Mouse (Mus musculus) MEL (cell line): ENCODE measurements around the gene Tmem256. TPM values are rescaled to one million over a fixed set of nuclear protein-coding genes. Genes with fewer than 3 reads are reported as not detected.

ENCODE experiments used
- DNase-seq: peaks from one replicate; pipeline ENCODE4 v3.0.0; 2011; ENCODE audit warnings: low read depth, low spot score
- H3K27ac ChIP-seq: 2 replicates; pipeline ENCODE4 v1.5.1; 2012; ENCODE audit warnings: low read depth, mild to moderate bottlenecking, control low read depth, low read length, moderate library complexity; ENCODE audit not compliant: control insufficient read depth
- H3K27me3 ChIP-seq, 2 experiments: fragments of 150-350 bp in 1 of 2; sonication (generic) in 1 of 2; 2 replicates each; pipeline ENCODE4 v1.6.1; 2012; ENCODE audit warnings: low read length in 2 of 2, mild to moderate bottlenecking in 2 of 2, improper control_type of control experiment in 1 of 2, moderate library complexity in 1 of 2; ENCODE audit not compliant: insufficient read depth in 2 of 2, control insufficient read depth in 1 of 2
- H3K36me3 ChIP-seq, 2 experiments: 2 replicates each; pipeline ENCODE4 v1.6.1; 2012 to 2014; ENCODE audit warnings: low read length in 2 of 2, improper control_type of control experiment in 1 of 2, inconsistent platforms in 1 of 2, mild to moderate bottlenecking in 1 of 2; ENCODE audit not compliant: insufficient read depth in 2 of 2, control insufficient read depth in 1 of 2
- H3K4me1 ChIP-seq, 2 experiments: fragments of 150-350 bp in 1 of 2; sonication (generic) in 1 of 2; 2 replicates each; pipeline ENCODE4 v1.6.1; 2012; ENCODE audit warnings: low read length in 2 of 2, improper control_type of control experiment in 1 of 2, mild to moderate bottlenecking in 1 of 2; ENCODE audit not compliant: insufficient read depth in 2 of 2, control insufficient read depth in 1 of 2
- H3K4me3 ChIP-seq, 2 experiments: fragments of 150-350 bp in 1 of 2; sonication (generic) in 1 of 2; 2 replicates each; pipeline ENCODE4 v1.5.1; 2012; ENCODE audit warnings: low read depth in 2 of 2, low read length in 2 of 2, mild to moderate bottlenecking in 2 of 2, moderate library complexity in 2 of 2, control low read depth in 1 of 2, improper control_type of control experiment in 1 of 2; ENCODE audit not compliant: control insufficient read depth in 1 of 2, insufficient read depth in 1 of 2
- H3K79me2 ChIP-seq: 2 replicates; pipeline ENCODE4 v1.6.1; 2012; ENCODE audit warnings: mild to moderate bottlenecking, low read length, moderate library complexity; ENCODE audit not compliant: control insufficient read depth, poor library complexity, insufficient read depth
- H3K9ac ChIP-seq: 2 replicates; pipeline ENCODE4 v1.6.1; 2012; ENCODE audit warnings: low read depth, mild to moderate bottlenecking, control low read depth, low read length, moderate library complexity; ENCODE audit not compliant: control insufficient read depth, poor library complexity, severe bottlenecking
- H3K9me3 ChIP-seq: fragments of 150-350 bp; sonication (generic); replicated peaks from 2 replicates; pipeline ENCODE4 v1.6.1; 2012; ENCODE audit warnings: mild to moderate bottlenecking, low read length, improper control_type of control experiment, moderate library complexity; ENCODE audit not compliant: insufficient read depth
- BHLHE40 ChIP-seq: IDR thresholded peaks from 2 replicates; pipeline ENCODE4 v1.6.1; 2012; ENCODE audit warnings: low read depth, mild to moderate bottlenecking, inconsistent platforms, low read length, improper control_type of control experiment, borderline replicate concordance
- CHD2 ChIP-seq: IDR thresholded peaks from 2 replicates; pipeline ENCODE4 v1.6.1; 2011; ENCODE audit warnings: low read length, improper control_type of control experiment
- CTCF ChIP-seq, 3 experiments: IDR thresholded peaks in 2 of 3; conservative IDR thresholded peaks in 1 of 3; 2 replicates each; pipeline ENCODE4 v1.5.1; 2011 to 2012; ENCODE audit warnings: low read length in 3 of 3, low read depth in 2 of 3, mild to moderate bottlenecking in 2 of 3, improper control_type of control experiment in 1 of 3, inconsistent platforms in 1 of 3, mixed read lengths in 1 of 3, moderate library complexity in 1 of 3; ENCODE audit not compliant: control insufficient read depth in 1 of 3, insufficient read depth in 1 of 3, poor library complexity in 1 of 3, severe bottlenecking in 1 of 3
- E2F4 ChIP-seq: IDR thresholded peaks from 2 replicates; pipeline ENCODE4 v1.6.1; 2011; ENCODE audit warnings: low read depth, low read length, improper control_type of control experiment, borderline replicate concordance
- ELF1 ChIP-seq: IDR thresholded peaks from 2 replicates; pipeline ENCODE4 v1.6.1; 2014; ENCODE audit warnings: low read depth, mild to moderate bottlenecking, inconsistent platforms, low read length, improper control_type of control experiment, moderate library complexity
- EP300 ChIP-seq, 2 experiments: IDR thresholded peaks; 2 replicates each; pipeline ENCODE4 v1.6.1; 2011; ENCODE audit warnings: improper control_type of control experiment in 2 of 2, low read length in 2 of 2, low read depth in 1 of 2, mild to moderate bottlenecking in 1 of 2
- ETS1 ChIP-seq: IDR thresholded peaks from 2 replicates; pipeline ENCODE4 v1.6.1; 2012; ENCODE audit warnings: low read depth, mild to moderate bottlenecking, inconsistent platforms, low read length, improper control_type of control experiment, moderate library complexity
- GABPA ChIP-seq: IDR thresholded peaks from 2 replicates; pipeline ENCODE4 v1.6.1; 2012; ENCODE audit warnings: low read depth, mild to moderate bottlenecking, inconsistent platforms, low read length, improper control_type of control experiment, moderate library complexity
- GATA1 ChIP-seq: IDR thresholded peaks from 2 replicates; pipeline ENCODE4 v1.6.1; 2011; ENCODE audit warnings: low read depth, low read length, improper control_type of control experiment
- HCFC1 ChIP-seq: IDR thresholded peaks from 2 replicates; pipeline ENCODE4 v1.6.1; 2012; ENCODE audit warnings: low read depth, mild to moderate bottlenecking, inconsistent platforms, low read length, improper control_type of control experiment, moderate library complexity
- JUND ChIP-seq: IDR thresholded peaks from 2 replicates; pipeline ENCODE4 v1.6.1; 2011; ENCODE audit warnings: low read depth, mild to moderate bottlenecking, improper control_type of control experiment, low read length
- KAT2A ChIP-seq: conservative IDR thresholded peaks from 2 replicates; pipeline ENCODE4 v1.6.1; 2012; ENCODE audit warnings: low read depth, low read length, improper control_type of control experiment, inconsistent platforms
- MAFK ChIP-seq: IDR thresholded peaks from 2 replicates; pipeline ENCODE4 v1.6.1; 2011; ENCODE audit warnings: low read depth, mild to moderate bottlenecking, low read length, improper control_type of control experiment, borderline replicate concordance
- MAX ChIP-seq: IDR thresholded peaks from 2 replicates; pipeline ENCODE4 v1.6.1; 2011; ENCODE audit warnings: low read length, improper control_type of control experiment
- MAZ ChIP-seq: IDR thresholded peaks from 2 replicates; pipeline ENCODE4 v1.6.1; 2012; ENCODE audit warnings: low read depth, mild to moderate bottlenecking, inconsistent platforms, low read length, improper control_type of control experiment
- MEF2A ChIP-seq: IDR thresholded peaks from 2 replicates; pipeline ENCODE4 v1.6.1; 2014; ENCODE audit warnings: low read depth, mild to moderate bottlenecking, inconsistent platforms, low read length, improper control_type of control experiment; ENCODE audit not compliant: poor library complexity, insufficient replicate concordance, severe bottlenecking; ENCODE audit errors: extremely low read depth
- MXI1 ChIP-seq: IDR thresholded peaks from 2 replicates; pipeline ENCODE4 v1.6.1; 2011; ENCODE audit warnings: mild to moderate bottlenecking, low read depth, low read length, improper control_type of control experiment
- MYB ChIP-seq: IDR thresholded peaks from 2 replicates; pipeline ENCODE4 v1.6.1; 2011; ENCODE audit warnings: mild to moderate bottlenecking, low read depth, low read length, improper control_type of control experiment
- MYC ChIP-seq: IDR thresholded peaks from 2 replicates; pipeline ENCODE4 v1.6.1; 2011; ENCODE audit warnings: low read depth, mild to moderate bottlenecking, low read length, improper control_type of control experiment, moderate library complexity
- NELFE ChIP-seq: IDR thresholded peaks from 2 replicates; pipeline ENCODE4 v1.6.1; 2011; ENCODE audit warnings: low read depth, low read length, improper control_type of control experiment
- NRF1 ChIP-seq: IDR thresholded peaks from 2 replicates; pipeline ENCODE4 v1.6.1; 2014; ENCODE audit warnings: low read depth, mild to moderate bottlenecking, inconsistent platforms, low read length, improper control_type of control experiment, moderate library complexity; ENCODE audit not compliant: poor library complexity, insufficient read depth, severe bottlenecking
- POLR2A ChIP-seq, 2 experiments: IDR thresholded peaks; 2 replicates each; pipeline ENCODE4 v1.6.1; 2011 to 2012; ENCODE audit warnings: low read length in 2 of 2, mild to moderate bottlenecking in 2 of 2, control low read depth in 1 of 2, improper control_type of control experiment in 1 of 2, low read depth in 1 of 2, moderate library complexity in 1 of 2; ENCODE audit not compliant: control insufficient read depth in 1 of 2, insufficient read depth in 1 of 2, poor library complexity in 1 of 2
- POLR2AphosphoS2 ChIP-seq: IDR thresholded peaks from 2 replicates; pipeline ENCODE4 v1.6.1; 2011; ENCODE audit warnings: low read length, improper control_type of control experiment
- POLR2AphosphoS5 ChIP-seq: IDR thresholded peaks from 2 replicates; pipeline ENCODE4 v1.6.1; 2012; ENCODE audit warnings: low read depth, borderline replicate concordance, mild to moderate bottlenecking, inconsistent platforms, low read length, moderate library complexity, mixed read lengths
- RAD21 ChIP-seq: IDR thresholded peaks from 2 replicates; pipeline ENCODE4 v1.6.1; 2011; ENCODE audit warnings: mild to moderate bottlenecking, low read depth, low read length, improper control_type of control experiment
- RCOR1 ChIP-seq: IDR thresholded peaks from 2 replicates; pipeline ENCODE4 v1.6.1; 2012; ENCODE audit warnings: low read depth, mild to moderate bottlenecking, inconsistent platforms, low read length, improper control_type of control experiment
- SIN3A ChIP-seq: IDR thresholded peaks from 2 replicates; pipeline ENCODE4 v1.6.1; 2012; ENCODE audit warnings: low read length, improper control_type of control experiment, inconsistent platforms
- SMC3 ChIP-seq: IDR thresholded peaks from 2 replicates; pipeline ENCODE4 v1.6.1; 2011; ENCODE audit warnings: low read depth, low read length, improper control_type of control experiment
- TAL1 ChIP-seq: IDR thresholded peaks from 2 replicates; pipeline ENCODE4 v1.6.1; 2012; ENCODE audit warnings: mild to moderate bottlenecking, inconsistent platforms, low read length, moderate library complexity, mixed read lengths
- TBP ChIP-seq: IDR thresholded peaks from 2 replicates; pipeline ENCODE4 v1.8.0; 2011; ENCODE audit warnings: low read depth, low read length, improper control_type of control experiment
- TCF12 ChIP-seq: IDR thresholded peaks from 2 replicates; pipeline ENCODE4 v1.6.1; 2014; ENCODE audit warnings: low read depth, mild to moderate bottlenecking, inconsistent platforms, low read length, improper control_type of control experiment, moderate library complexity
- UBTF ChIP-seq: IDR thresholded peaks from 2 replicates; pipeline ENCODE4 v1.6.1; 2012; ENCODE audit warnings: low read depth, mild to moderate bottlenecking, inconsistent platforms, low read length, improper control_type of control experiment, moderate library complexity, borderline replicate concordance; ENCODE audit not compliant: insufficient read depth
- USF1 ChIP-seq: IDR thresholded peaks from 2 replicates; pipeline ENCODE4 v1.6.1; 2014; ENCODE audit warnings: low read depth, mild to moderate bottlenecking, inconsistent platforms, low read length, improper control_type of control experiment, moderate library complexity
- USF2 ChIP-seq, 2 experiments: IDR thresholded peaks; 2 replicates each; pipeline ENCODE4 v1.6.1; 2011 to 2012; ENCODE audit warnings: improper control_type of control experiment in 2 of 2, low read length in 2 of 2, borderline replicate concordance in 1 of 2, inconsistent platforms in 1 of 2, low read depth in 1 of 2, mild to moderate bottlenecking in 1 of 2; ENCODE audit not compliant: insufficient read depth in 1 of 2
- ZC3H11A ChIP-seq: IDR thresholded peaks from 2 replicates; pipeline ENCODE4 v1.6.1; 2012; ENCODE audit warnings: low read depth, mild to moderate bottlenecking, inconsistent platforms, low read length, improper control_type of control experiment
- ZKSCAN1 ChIP-seq: IDR thresholded peaks from 2 replicates; pipeline ENCODE4 v1.6.1; 2012; ENCODE audit warnings: low read depth, mild to moderate bottlenecking, inconsistent platforms, low read length, improper control_type of control experiment, moderate library complexity
- ZMIZ1 ChIP-seq: IDR thresholded peaks from 2 replicates; pipeline ENCODE4 v1.6.1; 2012; ENCODE audit warnings: low read depth, mild to moderate bottlenecking, inconsistent platforms, low read length, improper control_type of control experiment, moderate library complexity
- ZNF384 ChIP-seq: IDR thresholded peaks from 2 replicates; pipeline ENCODE4 v1.6.1; 2012; ENCODE audit warnings: low read depth, mild to moderate bottlenecking, inconsistent platforms, low read length, improper control_type of control experiment
- polyA plus RNA-seq, 2 experiments: library from polyadenylated mRNA; stranded (reverse) in 1 of 2; unstranded in 1 of 2; fragments of >175 nt in 1 of 2; fragments of >200 nt in 1 of 2; gene quantifications; 2 replicates each; pipeline versions ENCODE4 v1.2.1 to v1.2.4; 2012; ENCODE audit warnings: low replicate concordance in 2 of 2, low read depth in 1 of 2; ENCODE audit not compliant: insufficient read length in 2 of 2, insufficient read depth in 1 of 2, missing spikeins in 1 of 2
- total RNA-seq: library from RNA; depleted of rRNA; stranded (reverse); fragments of 300-350 nt; gene quantifications from 2 replicates; pipeline ENCODE4 v1.2.3, GENCODE M21; 2012

Tmem256 gene
- total and polyA plus RNA-seq, 3 experiments, result 181 to 190 TPM; not detected in 1

DNA sequence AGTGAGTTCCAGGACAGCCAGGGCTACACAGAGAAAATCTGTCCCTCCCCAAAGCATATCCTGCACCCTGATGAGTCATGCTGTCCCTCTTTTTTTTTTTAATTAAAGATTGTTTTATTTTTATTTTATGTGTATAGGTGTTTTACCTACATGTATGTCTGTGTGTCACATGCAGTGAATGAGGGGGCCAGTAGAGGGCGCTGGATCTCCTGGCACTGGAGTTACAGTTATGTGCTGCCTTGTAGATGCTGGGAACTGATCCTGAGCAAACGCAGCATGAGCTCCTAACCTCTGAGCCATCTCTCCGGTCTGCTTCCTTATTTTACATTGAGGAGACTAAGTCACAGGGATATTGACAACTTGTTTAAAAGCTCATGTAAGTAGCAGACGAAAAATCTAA lies 44.8 kb downstream of the Tmem256 start:
- no peak overlapping the region for H3K4me3 ChIP-seq
- H3K27ac ChIP-seq, result peak overlapping the region; percentile 25; the same call in 1 of the 2 replicates
- H3K27me3 ChIP-seq, result no peaks in the 10 kb centered on the region
- no peak overlapping the region for H3K9ac ChIP-seq
- H3K79me2 ChIP-seq, result no peaks in the 10 kb centered on the region
- H3K4me1 ChIP-seq, result peaks cover 14 to 46% of the 10 kb centered on the region in 2 experiments
- no peaks in the 10 kb centered on the region for H3K9me3 ChIP-seq
- DNase-seq, result peak; percentile 86
- H3K36me3 ChIP-seq, result peaks cover 0 to 28% of the 10 kb centered on the region in 2 experiments; a peak in 2 of 4 replicates
- no peak for TF ChIP-seq POLR2AphosphoS2
- TF ChIP-seq POLR2AphosphoS5, result no peak
- TF ChIP-seq ELF1, result no peak
- no peak for TF ChIP-seq NELFE
- TF ChIP-seq EP300 (IDR thresholded peaks at IDR 0.05; ENCODE audit: low read depth in 1 of 2, low read length in 2 of 2), result no peak
- 0 out of 2 replicates have a peak, but pooled peaks have one; percentile 3 for TF ChIP-seq GATA1
- TF ChIP-seq MAZ, result no peak
- no peak for TF ChIP-seq TAL1
- TF ChIP-seq GABPA, result no peak
- TF ChIP-seq ZKSCAN1, result no peak
- TF ChIP-seq POLR2A (IDR thresholded peaks at IDR 0.05; ENCODE audit: control insufficient read depth in 1 of 2, insufficient read depth in 1 of 2, low read depth in 1 of 2, low read length in 2 of 2, poor library complexity in 1 of 2), result no peak
- no peak for TF ChIP-seq E2F4
- no peak for TF ChIP-seq HCFC1
- TF ChIP-seq ZMIZ1, result no peak
- TF ChIP-seq MAFK, result no peak
- no peak for TF ChIP-seq MXI1
- TF ChIP-seq CHD2, result no peak
- peak; percentile 83 to 95 (median 88) for TF ChIP-seq CTCF (IDR thresholded peaks at IDR 0.05 in 2 of 3, conservative IDR thresholded peaks at IDR 0.05 in 1 of 3; ENCODE audit: control insufficient read depth in 1 of 3, insufficient read depth in 1 of 3, low read depth in 2 of 3, low read length in 3 of 3, poor library complexity in 1 of 3, severe bottlenecking in 1 of 3)
- TF ChIP-seq MYB, result no peak
- TF ChIP-seq ZNF384, result no peak
- no peak for TF ChIP-seq UBTF
- TF ChIP-seq ETS1, result no peak
- no peak for TF ChIP-seq NRF1
- no peak for TF ChIP-seq JUND
- peak; percentile 48 for TF ChIP-seq ZC3H11A
- TF ChIP-seq USF1, result peak; percentile 56
- no peak; the same call in 1 of the 2 replicates for TF ChIP-seq SIN3A
- no peak for TF ChIP-seq TBP
- no peak for TF ChIP-seq USF2 (IDR thresholded peaks at IDR 0.05; ENCODE audit: borderline replicate concordance in 1 of 2, insufficient read depth in 1 of 2, low read depth in 1 of 2, low read length in 2 of 2)
- no peak for TF ChIP-seq RCOR1
- no peak for TF ChIP-seq BHLHE40
- TF ChIP-seq MEF2A, result no peak
- TF ChIP-seq MAX, result peak; percentile 9; the same call in 1 of the 2 replicates
- no peak for TF ChIP-seq TCF12
- no peak for TF ChIP-seq KAT2A
- TF ChIP-seq SMC3, result peak; percentile 72
- peak; percentile 68 for TF ChIP-seq RAD21
- TF ChIP-seq MYC, result no peak
